Mouse (Mus musculus) CD4-positive, CD25-positive, alpha-beta regulatory T cell, adult 4 months (primary cell): Measurements from ENCODE around the gene Morn1. TPM values are rescaled to one million over a fixed set of nuclear protein-coding genes. Genes with fewer than 3 reads are reported as not detected.

Experiments used
- ATAC-seq: one replicate; pipeline ENCODE4 v1.8.0; 2017
- polyA plus RNA-seq, 2 experiments: library from polyadenylated mRNA; unstranded; fragments of 100-300 nt; shearing (Covaris generic); gene quantifications; one replicate each; pipeline ENCODE4 v1.2.1; 2017

The Morn1 gene
- polyA plus RNA-seq, 2 experiments from 2014 or later, result 1.9 to 4.5 TPM

- no peak for ATAC-seq
Observed at GRCm38 (mm10) chr4:155140150-155140549, 53.8 kb downstream of the Morn1 start.

- ATAC-seq, result no peak
Observed at GRCm38 (mm10) chr4:155140795-155141265, 54.5 kb downstream of the Morn1 start.

- no peak for ATAC-seq
Observed at GRCm38 (mm10) chr4:155142836-155143235, 56.5 kb downstream of the Morn1 start.

GRCm38 (mm10) chr4:155143411-155143810, 57.0 kb downstream of the Morn1 start:
- no peak for ATAC-seq

GRCm38 (mm10) chr4:155143871-155144502, 57.6 kb downstream of the Morn1 start:
- no peak for ATAC-seq

DNA sequence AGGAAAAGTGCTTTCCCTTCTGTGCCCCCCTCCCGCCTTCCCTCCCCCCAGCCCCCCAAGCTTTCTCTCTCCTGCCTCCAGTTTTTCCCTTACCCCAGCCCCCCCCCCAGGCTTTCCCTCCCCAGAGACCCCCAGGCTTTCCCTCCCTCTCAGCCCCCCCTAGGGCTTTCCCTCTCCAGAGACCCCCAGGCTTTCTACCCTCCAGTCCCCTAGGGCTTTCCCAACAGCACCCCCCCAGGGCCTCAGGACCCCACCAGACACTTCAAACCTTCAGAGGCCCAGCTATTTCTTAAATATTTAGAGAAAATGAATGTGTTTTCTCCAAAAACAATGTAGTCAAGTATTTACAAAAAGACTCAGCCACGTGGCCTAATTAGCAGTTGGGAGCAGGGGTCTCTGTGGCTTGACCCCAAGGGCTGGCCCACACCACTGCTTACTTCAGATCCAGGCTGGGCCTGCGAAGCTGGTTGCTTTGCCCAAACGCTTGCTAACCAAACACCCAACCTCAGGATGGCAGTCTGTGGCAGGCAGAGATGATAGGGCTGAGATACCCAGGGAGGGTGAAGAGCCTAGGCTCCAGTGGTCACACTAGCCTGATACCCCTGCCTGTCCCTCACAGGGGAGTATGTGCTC, 58.3 kb downstream of the Morn1 start:
- no peak for ATAC-seq

DNA sequence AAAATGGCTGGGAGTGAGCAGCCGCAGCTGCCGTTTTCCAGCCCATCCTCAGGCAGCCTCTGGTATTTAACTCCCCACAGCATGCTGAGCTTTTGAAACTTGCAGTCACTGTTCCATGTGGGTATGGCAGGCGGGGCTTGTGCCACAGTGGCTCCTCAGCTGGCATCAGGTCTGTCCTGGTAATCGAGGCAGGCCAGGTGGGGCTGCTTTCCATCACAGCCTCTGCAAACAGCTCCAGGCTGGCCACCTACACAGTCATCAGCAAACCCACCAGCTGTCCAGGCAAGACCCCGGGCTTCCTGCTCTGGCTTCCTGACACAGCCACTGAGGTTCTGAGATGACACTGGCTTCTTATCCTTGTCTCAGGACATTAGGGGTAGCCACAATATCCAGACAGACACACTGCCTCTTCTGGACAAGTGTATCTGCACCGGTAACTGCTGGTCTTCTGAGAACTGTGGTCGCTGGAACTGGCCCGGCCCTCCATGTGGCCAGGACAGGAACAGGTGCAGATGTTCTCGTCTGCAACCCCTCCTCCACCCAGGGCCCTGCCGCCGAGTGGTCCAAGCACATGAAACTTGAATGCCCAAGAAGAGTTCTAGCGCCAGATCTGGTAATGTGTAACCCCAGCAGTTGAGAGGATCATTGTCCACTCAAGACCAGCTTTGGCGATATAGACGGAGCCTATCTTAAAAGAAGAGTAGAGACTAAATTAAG, 59.9 kb downstream of the Morn1 start:
- no peak for ATAC-seq

DNA sequence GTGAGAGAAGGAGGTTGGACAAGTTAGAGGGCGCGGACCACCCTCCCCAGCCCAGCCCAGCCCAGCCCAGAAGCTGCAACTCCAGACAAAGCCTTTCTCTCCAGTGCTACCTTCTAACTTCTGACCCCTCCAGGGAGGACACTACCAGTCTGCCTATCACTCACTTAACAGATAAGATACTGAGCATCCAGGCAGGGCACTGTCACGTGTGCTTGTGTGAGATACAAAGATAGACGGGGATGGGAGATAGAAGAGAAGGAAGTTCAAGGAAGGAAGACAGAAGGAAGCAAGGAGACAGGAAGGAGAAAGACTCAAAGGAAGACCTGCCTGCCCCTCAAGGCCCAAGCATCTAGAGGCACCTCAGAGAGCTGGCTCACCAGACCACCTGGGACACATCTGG, 62.1 kb downstream of the Morn1 start:
- no peak for ATAC-seq

DNA sequence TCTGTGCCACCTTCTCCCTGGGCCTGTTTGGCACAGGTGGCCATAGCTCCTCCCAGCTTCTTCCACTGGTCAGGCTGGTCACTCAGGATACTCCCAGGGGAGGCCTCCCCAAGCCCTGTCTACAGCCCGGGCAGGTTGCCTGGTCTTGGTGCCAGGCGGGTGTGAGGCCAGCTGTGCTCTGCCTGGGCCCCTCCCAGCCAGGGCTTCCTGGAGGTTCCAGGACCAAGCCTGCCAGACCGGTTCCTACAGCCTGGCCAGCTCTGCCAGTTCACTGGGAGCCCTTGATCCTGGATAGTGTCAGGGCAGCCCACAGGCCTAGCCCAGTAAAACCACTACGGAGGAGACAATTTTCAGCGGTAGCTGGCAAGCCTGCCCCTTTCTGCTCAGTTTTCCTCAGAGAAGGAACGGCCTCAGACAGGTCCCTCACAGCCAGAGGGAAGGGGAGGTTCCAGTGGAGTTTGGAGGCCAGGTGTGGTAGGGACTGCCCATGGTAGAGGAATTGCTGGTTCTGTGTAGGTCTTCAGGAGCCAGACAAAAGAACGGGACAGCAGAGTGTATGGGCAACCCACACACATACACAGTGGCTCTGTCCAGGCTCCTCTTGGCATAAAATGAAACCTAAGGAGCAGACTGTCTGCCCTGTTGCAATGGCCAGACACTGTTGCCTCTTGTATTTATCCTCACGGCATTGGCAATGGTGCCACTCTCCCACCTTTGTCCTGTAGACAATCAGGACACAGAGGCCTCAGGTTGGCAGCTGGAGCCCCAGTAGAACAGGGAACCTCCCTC, 62.7 kb downstream of the Morn1 start:
- ATAC-seq, result no peak

DNA sequence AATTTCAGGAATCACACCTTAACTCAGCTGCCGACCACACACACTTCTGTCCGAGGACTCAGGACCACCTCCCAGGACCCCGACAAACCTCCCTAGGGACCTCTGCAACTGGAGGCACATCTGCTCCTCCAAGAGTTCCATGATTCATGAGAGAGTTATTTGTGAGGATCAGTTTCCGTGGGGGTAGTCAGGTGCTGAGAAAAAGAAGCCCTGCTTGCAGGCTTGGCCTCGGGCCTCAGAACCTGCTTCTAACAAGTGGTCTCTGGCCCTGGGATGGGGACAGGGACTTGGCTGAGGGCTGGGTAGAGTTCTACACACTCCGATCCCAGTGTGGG, 63.5 kb downstream of the Morn1 start:
- no peak for ATAC-seq

DNA sequence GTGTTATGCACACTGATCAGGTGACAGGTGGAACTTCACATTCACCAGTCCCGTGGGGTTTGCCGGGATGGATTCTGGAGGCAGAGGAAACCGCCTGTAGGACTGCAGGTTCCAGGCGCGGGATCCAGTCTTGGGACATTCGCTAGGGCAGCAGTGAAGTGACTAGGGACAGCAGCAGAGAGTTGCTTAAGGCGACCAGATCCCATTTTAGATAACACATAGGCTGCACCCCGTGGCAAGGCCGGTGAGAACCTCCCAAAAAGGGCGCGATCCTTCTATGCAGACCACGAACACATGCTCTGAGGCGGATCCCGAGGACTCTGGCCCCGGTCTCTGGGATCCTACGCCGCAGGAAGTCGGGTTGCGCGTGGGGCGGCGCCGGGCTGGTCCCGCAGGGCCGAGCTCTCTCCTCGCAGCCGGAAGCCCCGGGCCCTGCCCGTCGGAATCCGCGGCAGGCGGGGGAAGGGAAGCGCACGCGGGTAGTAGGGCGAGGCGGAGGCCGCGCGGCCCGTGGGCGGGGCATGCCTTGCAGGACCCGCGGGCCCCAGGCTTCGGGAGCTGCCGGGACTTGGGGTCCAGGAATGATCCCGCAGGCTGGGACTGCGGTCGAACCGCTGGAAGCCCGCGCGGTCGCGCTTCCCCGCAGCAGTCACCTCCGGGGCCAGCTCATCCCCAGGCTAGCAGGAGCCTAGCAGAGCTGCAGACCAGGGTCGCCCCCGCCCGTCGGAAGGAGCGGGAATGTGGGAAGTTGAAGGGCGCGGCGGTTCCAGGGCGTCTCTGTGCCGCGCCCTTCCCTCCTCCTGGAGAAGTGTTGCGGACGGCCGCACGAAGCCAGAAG, 64.1 kb downstream of the Morn1 start:
- ATAC-seq, result peak; percentile 91

- no peak for ATAC-seq
Observed at GRCm38 (mm10) chr4:155151221-155151788, 64.9 kb downstream of the Morn1 start.

DNA sequence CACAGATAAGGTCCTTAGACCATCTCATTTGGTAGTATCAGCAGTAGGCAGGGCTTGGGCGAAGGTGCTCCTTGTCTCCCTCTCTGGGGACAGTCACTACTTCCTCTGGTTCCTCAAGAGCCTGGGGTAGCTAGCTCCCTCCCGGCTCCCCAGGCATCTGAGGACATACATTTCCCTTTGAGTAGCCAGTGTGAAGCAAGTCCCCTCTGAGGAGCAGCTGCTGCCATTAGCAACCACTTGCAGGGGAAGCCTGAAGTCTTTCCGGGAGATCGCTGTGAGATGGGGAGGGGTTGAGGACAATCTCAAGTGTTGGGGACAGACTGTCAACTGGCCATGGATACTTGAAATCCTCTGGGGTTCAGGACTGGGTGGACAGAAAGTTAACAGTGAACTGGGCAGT, 65.5 kb downstream of the Morn1 start:
- ATAC-seq, result no peak

- no peak for ATAC-seq
Observed at GRCm38 (mm10) chr4:155152476-155152875, 66.1 kb downstream of the Morn1 start.

GRCm38 (mm10) chr4:155153389-155154072, 67.2 kb downstream of the Morn1 start:
- ATAC-seq, result no peak

DNA sequence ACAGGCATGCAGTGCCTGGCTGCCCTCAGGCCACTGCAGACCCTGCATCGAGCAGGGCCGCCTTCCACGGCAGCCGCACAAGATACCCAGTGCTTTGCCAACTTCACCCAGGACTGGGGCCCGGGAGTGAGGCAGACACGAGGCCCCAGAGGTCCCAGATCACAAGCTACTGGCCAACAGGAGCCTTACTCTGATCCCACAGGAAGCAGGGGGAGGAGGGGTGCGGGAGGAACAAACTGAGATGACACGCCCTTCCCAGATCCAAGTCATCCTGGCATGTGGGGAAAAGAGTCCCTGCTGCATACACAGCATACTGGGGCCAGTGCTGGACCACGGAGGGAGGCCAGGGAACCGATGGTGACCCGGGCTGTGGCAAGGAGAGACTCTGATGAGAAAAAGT, 68.6 kb downstream of the Morn1 start:
- ATAC-seq, result no peak

- ATAC-seq, result no peak
Observed at GRCm38 (mm10) chr4:155156734-155157133, 70.4 kb downstream of the Morn1 start.

- ATAC-seq, result no peak
Observed at GRCm38 (mm10) chr4:155157871-155158542, 71.6 kb downstream of the Morn1 start.

DNA sequence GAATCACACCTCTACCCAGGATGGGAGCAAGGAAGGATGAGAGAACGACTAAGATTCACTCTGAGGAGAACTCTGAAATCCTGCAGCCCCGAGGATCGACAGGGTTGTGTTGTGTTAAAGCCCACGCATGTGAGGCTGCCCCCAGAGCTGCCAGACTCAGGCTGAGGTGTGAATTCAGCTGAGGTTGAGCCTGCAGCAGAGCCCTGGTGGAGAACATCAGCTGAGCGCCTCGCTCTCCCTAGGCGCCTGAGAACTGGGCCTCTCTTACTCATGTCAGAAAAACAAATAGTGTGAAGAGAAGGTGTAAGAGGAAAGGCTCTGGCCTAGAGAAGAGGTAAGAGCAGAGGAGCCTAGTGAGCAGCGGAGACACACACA, 72.2 kb downstream of the Morn1 start:
- no peak for ATAC-seq

DNA sequence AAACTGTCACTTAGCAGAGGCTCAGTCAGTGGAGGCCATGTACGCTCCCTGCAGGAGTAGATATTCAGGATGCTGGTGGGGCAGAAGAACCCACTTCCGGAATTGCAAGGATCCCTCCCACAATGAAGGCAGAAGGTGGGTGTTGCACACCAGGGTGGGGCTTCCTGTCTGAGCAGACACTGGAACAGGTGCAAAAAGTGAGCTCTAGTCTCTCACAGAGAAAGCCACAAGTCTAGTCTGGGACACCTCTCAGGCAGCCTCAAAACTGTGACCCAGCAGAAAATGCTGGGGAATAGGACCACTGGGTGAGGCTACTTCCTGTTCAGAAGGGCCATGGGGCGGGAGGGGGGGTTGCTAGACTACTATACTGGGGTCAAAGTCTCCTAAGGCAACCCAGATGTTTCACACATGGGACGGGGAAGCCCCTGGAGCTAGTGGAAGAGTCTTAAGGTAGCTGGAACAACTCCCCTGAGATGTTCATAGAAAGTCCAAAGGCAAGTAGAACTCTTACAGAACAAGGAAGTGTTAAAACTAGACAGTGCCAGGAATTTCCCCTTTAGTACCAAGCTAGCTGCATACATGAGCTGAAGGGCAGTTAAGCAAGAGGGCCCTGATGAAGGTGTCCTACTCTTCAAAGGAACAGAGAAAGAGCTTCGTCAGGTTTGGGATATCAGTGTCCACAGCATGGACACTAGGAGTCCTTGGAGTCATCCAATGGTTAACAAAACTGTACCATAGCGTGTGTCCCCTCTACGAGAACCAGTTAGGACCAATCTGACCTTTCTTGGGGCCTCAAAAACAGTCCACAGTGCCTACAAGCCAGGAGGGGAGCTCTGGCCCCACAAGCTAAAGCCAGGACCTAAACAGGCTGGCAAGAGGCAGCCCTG, 76.3 kb downstream of the Morn1 start:
- peak; percentile 91 for ATAC-seq
